Mouse (Mus musculus) thymus, postnatal 10 days (tissue): ENCODE data around the gene Gucy2c.
"Not testable (repeated sequence)": the region's sequence is repeated elsewhere in the genome, so short reads cannot be mapped to it uniquely, and the experiment has no call there.

Experiments
- DNase-seq, 2 experiments: peaks; one replicate each; pipeline ENCODE4 v3.0.0; 2021; ENCODE audit warnings: low spot score in 2 of 2

Gucy2c gene

DNA sequence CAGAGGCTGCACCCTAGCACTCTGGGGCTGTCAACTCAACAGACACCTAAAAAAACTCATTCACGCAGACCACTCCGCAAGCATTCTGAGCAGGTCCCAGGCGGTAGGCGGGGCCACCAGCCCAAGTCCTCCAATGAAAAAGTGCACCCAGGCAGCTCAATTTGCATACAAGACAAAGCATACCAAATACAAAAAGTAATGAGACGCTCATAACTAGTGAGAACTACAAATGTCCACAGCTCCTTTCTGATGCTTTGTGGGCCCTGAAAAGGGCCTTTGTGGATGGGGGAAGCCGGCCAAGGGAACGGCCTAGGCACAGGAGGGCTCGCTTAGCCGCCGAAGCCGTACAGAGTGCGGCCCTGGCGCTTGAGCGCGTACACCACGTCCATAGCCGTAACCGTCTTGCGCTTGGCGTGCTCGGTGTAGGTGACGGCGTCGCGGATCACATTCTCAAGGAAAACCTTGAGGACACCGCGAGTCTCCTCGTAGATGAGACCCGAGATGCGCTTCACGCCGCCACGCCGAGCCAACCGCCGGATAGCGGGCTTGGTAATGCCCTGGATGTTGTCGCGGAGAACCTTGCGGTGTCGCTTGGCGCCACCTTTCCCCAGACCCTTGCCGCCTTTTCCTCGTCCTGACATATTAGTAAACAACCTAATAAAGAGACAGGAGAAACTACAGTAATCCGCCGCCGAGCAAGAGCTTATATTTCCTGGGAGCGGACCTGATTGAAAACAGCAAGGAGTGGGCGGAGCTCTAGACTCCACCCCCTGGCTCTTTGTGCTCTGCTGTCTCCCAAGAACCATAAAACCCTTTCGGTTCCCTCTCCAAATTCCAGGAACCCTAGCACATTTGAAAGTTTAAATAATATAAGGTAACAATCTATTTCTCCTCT is 22.4 kb upstream of the Gucy2c start, which contains the start of gene Hist4h4:
Hist4h4 (minus strand) TSS at position 677 of the 895 bp plus-strand sequence.
- peak; percentile 90 to 98 for DNase-seq

DNA sequence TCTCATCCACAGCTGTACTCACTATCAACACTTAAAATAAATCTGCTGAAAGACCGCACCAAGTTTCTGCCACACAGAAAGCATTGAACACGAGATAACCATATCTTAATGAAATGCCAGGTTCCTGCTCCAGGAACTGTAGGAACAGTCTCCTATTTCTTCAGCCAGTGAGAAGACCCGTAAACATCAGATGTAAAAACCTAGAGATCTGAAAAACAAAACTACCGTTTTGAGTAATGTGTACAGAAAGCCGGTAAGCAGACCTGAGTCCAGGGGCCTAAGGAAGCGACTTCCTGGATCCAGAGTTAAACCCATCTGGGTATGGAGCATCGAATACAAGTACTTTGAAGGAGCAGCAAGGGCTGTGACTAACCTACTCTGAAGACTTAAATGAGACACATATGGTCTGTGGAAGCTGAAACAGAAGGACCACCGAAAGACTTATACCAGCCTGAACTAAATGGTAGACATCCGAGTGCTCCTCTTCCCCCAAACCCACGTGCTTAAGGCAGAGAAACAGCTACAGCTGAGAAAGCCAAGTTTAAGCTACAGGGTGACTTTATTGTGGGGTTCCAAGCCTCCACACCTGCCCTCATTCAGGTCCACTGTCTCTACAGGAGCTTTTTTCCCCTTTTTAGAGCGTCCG is 21.7 kb upstream of the Gucy2c start:
- DNase-seq = peak in 1 of 2 experiments; percentile 14

DNA sequence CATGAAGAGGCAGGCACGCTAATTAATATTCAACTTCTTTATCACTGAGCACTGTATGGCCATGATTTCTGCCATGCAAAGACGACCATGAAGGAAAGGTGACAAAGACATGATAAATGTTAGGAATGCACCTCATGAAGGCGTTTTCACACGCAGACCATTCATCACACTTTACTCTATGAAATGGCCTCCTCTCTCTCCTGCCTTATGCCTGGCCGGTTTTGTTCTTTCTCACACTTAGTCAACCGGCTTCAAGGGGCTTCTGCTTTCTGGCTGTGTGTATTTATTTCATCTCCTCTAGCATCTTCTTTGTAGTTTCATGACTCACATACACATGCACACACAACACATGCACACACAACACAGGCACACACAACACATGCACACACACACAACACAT is 19.7 kb upstream of the Gucy2c start:
- DNase-seq = no peak

DNA sequence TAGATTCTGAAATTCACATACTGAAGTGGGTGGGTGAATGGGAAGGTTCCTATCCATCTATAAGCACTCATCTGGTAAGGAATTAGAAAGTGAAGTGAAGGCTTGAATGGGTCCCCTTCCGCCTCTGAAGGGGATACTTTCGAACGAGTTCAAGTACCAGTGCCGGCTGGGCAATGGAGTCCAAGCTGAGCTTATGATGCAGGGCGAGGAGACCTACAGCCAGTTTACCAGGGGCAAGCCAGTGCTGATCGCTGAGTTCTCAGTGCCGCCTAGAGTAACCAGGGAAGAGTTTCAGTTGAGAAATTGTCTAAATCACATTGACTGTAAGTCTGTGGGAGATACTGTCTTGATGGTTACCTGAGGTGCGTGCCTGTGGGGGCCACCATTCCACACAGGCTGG is 19.1 kb upstream of the Gucy2c start:
- no peak for DNase-seq

DNA sequence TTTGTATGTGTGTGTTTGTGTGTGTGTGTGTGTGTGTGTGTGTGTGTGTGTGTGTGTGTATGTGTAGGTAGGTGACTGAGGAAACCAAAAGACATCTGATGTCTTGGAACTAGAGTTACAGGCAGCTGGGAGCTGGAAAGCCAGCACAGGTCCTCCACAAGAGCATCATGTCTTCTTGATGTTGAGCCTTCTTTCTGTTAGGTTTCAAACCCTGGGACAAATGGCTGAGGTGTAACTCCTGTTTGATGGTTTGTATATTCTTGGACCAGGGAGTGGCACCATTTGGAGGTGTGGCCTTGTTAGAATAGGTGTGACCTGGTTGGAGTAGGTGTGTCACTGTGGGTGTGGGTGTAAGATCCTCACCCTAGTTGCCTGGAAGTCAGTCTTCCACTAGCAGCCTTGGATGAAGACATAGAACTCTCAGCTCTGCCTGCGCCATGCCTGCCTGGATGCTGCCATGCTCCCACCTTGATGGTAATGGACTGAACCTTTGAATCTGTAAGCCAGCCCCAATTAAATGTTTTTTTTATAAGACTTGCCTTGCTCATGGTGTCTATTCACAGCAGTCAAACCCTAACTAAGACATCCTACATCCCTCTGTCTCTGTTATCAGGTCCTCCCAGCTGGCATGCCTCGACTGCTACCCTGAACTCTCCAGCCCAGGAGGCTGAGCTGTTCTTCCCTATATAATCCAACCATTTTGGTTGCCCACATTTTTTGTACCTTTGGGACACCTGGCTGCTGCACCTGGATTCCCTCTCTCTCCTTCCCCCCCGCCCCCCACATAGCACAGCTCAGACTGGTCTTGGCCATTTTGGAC is 16.5 kb upstream of the Gucy2c start:
- DNase-seq = not testable (repeated sequence)

DNA sequence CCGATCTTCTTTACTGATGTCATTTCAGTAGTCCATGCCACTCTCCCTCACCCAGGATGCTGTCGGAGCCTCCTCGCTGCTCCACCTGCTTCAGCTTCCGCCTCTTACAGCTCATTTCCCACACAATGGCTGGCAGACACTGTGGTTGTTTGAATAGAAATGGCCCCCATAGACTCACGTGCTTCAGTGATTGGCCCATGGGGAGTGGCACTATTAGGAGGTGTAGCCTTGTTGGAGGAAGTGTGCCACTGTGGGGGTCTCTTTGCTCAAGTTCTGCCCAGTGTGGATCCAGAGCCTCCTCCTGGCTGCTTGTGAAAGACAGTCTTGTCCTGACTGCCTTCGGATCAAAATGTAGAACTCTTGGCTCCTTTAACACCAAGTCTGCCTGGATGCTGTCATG is 14.3 kb upstream of the Gucy2c start:
- DNase-seq = no peak

DNA sequence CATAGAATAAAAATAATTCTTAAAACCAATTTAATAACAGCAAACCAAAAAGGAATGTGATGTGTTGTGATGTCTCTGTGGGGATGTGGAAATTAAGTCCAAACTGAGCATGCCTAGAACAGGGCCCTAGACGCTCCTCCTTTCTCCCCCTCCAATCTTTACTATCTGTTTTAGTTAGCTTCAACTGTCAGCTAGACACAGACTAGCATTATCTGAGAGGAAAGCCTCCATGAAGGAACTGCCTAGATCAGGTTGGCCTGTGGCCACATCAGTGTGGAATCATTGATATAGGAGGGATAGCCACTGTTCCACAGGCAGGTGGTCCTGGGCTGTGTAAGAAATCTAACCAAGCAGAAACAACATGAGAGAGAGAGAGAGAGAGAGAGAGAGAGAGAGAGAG is 13.5 kb upstream of the Gucy2c start:
- no peak for DNase-seq

DNA sequence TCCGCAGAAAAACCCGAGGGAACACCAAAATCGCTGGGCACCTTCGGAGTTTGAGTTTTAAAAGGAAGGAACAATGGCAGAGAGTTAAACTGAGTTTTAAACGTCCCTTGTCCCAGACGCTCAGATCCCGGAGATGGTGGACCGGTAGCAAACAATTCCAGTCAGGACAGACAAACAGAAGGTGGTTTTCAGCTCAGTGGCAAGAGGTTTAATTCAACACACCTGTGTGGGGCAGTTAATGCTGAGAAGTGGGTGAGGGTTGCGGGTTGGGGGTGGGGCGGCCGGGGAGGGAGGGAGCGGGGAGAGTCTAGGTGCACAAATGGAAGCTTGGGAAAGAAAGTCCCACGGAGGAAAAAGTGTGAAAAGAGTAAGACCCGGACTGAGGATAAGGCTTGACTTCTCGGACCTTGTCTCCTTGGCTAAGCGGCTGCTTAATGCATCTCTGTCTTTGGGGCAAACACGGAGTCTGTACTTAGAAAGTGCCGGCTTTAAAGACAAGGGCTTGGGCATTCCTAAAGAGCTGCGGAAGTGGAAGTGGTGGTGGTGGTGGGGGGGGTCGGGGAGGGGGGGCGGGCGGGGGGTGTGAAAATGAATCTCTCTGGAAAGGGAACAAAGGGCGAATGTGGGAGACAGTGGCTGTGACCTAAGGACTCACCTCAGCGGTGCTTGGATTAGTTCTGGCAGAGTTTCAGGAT is 12.4 kb upstream of the Gucy2c start:
- no peak for DNase-seq

DNA sequence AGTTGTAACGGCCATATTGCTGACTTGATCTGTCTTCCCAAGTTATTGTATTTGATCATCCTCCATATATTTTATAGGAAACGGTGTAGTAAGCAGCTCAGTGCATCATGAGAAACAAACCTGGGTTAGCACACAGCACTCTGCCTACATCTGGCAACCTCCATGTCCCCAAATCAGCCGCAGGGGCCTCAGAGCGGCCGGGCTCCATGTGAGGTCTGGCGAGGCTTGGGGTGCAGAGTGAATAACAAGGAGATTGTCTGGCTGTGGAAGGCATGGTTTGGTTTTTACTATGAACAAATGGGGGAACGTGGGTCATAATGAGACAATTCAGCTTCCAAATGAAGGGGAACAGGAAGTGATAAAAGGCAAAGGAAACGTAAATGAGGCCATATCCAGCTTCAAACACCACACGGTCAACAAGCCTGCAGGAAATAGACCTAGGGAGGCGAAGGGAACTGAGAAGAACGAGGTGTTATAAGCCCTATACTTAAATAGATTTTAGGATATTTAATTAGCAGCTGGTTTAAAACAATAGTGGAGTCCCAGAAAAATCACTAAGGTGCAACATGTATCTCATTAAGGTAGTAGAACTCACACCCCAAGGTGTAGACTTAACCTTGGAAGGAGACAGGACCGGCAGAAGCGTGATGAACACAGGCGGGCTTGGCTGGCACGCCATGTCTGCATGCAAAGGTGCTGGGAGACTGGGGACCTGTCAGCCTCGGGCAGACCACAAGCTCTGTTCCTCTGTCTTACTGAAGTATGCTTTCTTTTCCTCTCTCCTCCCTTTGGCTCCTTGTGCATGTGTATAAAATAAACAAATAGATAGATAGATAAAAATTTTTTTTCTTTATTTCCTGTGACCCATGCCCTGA is 11.6 kb upstream of the Gucy2c start:
- DNase-seq = peak in 1 of 2 experiments; percentile 27

DNA sequence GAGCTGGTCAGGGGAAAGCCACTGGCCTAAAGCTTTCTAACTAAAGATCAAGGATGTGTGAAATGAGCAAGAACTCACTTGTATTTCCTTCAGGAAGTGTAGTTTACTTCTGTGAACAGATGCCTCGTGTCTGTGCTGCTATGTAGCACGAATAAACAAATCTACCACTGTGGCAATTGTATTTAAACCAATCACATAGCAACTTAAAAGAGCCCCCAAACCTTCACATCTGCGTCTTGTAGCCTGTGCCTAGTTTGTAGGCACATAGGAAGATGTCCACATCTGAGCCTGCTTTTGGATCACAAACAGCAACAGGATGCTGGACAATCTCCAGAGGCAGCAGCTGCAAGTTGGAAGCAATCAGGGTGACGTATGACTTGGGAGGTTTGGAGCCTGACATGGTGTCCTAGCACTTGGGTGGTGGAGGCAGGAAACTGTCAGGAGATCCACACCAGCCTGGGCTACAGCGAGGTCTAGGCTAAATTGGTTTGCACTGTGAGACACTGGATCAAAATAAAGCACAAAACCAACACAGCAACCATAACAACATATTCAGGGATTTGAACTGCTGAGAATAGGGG is 7.9 kb upstream of the Gucy2c start:
- DNase-seq = no peak

DNA sequence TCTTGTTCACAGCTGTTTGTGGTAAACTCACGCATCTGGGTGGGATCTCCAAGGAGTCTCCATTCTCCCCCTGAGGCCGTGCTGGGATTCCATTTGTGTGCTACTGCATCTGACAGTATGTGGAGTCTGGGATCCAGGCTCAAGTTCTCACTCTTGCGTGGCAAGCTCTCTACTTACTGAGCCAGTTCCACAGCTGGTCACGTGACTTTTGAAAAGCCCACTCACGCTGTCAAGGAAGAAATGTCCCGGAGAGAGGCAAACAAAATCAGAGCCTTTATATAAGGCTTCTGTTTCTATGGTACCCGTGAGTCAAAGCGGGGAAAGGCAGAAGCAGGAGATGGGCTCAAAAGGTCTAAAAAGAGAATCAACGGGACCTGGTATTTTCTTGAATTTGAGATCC is 1.2 kb upstream of the Gucy2c start:
- DNase-seq = no peak

DNA sequence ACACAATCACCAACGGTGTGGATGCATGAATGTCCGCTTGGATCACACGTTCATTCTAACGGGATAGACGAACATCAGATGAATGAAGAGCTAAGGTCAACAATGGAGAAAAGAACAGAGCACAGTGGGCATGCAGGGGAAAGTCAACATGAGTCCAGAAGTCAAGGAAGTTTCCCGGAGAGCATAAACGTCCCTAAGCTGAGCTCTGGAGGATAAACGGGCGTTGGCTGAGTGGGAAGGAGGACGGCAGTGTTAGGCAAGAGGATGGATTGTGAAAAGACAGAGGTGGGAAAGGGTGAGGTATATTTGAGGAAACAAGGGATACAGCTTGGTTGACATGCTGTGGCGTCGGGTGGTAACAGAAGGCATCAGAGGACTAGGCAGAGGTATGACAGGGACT is 581 bp upstream of the Gucy2c start:
- no peak for DNase-seq

DNA sequence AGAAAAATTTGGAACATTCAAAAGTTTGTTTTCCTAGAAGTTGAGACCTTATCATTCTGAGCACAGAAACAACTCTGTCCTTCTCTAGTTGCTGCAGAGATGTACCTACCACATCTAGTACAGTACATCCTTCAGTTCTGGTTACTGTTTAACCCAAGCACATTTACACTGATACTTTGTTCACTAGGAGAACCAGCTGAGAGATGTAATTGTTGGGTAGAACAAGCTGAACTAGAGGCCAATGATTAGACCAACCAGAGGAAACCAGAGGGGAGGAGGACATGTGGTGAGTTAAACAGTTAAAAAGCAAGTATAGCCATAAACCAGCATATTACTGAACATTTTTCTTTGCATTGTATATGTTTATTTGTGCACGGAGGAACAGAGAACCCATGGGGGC is 5.2 kb downstream of the Gucy2c start:
- no peak for DNase-seq

DNA sequence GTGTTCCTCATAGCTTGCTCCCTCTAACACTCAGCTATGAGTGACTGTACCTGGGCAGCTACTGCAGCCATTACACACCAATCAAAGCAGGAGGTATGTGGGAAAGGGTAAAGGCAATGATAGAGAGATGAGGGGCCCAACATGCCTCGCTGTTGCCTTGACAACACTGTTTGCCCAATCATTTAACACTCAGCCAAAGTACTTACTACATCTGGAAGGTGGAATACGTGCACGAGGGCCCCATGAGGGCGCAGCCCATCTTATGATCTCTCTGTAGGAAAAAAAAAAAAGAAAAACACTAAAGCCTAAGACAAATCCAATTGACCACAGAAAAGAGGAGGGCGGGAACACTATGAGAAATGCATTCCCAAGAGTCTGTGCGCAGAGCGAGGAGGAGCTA is 11.7 kb downstream of the Gucy2c start:
- no peak for DNase-seq

DNA sequence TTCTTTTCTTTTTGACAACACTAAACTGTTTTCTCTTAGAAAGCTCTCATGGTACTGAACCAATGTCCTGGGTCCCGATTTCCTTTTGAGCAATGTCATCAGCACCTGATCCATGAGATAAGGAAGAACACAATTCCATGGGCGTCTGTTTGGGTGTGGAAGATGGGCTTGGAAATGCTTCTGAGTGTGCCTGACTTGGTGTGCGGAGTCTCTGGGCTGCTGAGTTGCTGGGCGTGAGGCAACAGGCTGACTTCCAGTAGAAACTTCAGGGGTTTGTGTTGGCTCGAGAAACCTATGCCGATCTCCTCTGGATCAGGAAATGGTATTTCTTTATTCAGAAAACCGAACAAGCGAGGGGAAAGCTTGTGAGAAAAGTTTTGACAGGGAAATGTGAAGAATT is 12.4 kb downstream of the Gucy2c start:
- DNase-seq = no peak

DNA sequence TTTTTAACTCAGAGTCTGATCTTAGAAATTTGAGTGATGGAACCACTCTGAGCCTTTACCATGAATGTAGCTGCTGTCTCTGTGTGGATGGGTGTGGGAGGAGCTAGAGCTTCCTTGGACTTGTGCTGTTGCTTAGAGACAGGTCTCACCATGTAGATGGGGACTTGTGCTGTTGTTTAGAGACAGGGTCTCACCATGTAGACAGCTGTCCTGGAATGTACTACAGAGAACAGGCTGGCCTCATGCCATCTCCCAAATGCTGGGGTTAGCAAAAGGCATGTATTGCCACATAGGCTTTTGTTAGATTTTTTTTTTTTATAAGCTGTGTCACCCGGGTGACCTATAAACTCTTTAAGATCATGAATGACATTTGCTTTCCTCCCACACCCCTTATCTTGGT is 17.7 kb downstream of the Gucy2c start:
- no peak for DNase-seq

DNA sequence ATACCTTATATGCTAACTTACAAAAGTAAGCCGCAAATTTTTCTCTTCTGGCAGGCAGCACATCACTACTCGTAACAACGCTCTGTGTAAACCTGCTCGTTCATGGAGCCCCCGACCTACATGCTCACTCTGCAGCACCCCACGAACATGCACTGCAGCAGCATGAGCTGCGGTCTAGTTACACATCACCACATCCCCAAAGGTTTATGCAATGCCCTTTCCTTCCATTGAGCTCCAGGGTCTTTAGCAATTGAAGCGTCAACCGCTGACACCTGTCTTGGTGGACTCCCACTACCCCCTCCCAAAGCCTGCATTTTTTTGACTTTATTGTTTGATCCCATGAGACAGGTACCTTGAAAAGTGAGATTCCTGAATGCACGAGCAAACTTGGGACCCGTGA is 31.0 kb downstream of the Gucy2c start:
- DNase-seq = no peak

DNA sequence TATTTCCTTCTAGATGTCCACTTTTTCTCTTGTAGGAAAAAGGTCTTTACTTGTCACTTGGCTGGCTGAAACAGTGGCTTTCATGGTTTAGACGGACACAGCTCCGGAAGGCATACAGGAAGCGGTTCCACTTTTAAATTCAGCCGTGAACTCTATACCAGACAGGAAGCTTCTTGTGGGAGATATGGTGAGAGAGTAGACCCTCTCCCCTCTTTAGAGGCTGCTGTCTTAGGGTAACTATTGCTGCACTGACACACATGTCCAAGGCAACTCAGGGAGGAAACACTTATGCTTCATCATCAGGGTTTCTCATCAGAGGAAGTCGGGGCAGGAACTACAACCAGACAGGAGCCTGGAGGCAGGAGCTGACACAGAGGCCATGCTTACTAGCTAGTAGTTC is 36.0 kb downstream of the Gucy2c start:
- DNase-seq = no peak

DNA sequence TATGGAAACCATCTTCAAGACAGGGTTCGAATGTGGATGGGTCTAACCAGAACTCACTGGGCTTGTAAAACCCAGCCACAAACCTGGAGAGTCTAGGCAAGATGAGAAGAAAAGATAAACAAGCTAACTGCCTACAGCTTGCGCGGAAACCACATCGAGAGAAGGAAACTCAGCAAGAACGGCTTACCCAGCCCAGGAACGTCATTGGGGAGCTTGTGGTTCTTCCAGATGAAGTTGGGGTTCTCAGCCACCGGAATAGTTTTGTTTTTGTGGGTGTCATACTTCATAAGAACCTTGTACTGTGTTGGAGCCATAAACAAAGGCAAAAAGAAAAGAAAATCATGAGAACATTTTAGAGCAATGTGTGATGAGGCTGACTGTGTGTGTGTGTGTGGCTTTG is 37.8 kb downstream of the Gucy2c start:
- DNase-seq = peak; percentile 22 to 37

DNA sequence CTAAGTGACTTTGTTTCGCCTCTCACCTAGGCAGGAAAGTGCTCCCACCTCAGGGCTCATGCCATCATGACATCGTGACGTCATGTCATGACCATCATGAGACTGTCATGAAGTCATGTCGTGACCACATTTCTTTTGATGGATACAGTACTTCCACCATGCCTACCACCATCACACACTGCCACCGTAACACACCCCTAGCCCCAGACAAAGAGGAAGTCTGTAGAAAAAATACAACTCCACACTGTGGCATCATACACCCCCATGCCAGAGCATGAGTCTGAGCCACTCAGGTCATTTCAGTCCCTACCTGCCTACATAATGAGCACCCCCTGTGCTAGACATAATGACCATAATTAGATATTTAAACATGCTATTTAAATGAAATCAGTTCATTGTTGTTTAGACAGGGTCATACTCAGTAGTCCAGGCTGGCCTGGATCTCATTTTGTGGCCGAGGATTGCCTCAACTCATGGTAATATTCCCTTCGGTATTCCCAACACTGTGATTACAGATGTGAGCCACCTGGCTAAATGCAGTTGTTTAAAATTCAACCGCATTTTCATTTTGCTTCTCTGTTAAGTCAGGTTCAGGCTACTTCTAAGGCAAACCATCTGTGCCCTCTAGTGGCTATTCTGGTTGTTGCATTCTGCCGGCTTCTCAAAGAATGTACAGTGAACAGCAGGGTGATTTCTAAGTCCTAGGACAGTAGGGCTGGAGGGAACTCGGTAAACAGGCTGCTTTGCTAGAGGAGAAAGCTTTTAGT is 39.0 kb downstream of the Gucy2c start:
- peak; percentile 86 to 93 for DNase-seq
